Mouse (Mus musculus) CH12.LX (cell line): ENCODE results near the gene Ascc2. TPM values are rescaled to one million over a fixed set of nuclear protein-coding genes. Genes with fewer than 3 reads are reported as not detected.

Experiments used
- DNase-seq: peaks from one replicate; pipeline ENCODE4 v3.0.0-alpha.2; 2013; ENCODE audit errors: extremely low read depth
- H3K27ac ChIP-seq: 2 replicates; pipeline ENCODE4 v1.5.1; 2012; ENCODE audit warnings: low read depth, mild to moderate bottlenecking, control low read depth, moderate library complexity; ENCODE audit not compliant: insufficient read depth
- H3K27me3 ChIP-seq: replicated peaks from 2 replicates; pipeline ENCODE3; 2012; ENCODE audit warnings: inconsistent platforms
- H3K36me3 ChIP-seq, 2 experiments: replicated peaks in 1 of 2; 2 replicates each; pipeline versions ENCODE3 to v1.6.1; 2012; ENCODE audit warnings: inconsistent platforms in 1 of 2, low read length in 1 of 2, mild to moderate bottlenecking in 1 of 2, mixed read lengths in 1 of 2, moderate library complexity in 1 of 2; ENCODE audit not compliant: control insufficient read depth in 1 of 2, insufficient read depth in 1 of 2
- H3K4me1 ChIP-seq, 2 experiments: 2 replicates each; pipeline ENCODE4 v1.6.1; 2012; ENCODE audit warnings: inconsistent platforms in 1 of 2, moderate library complexity in 1 of 2; ENCODE audit not compliant: insufficient read depth in 2 of 2, control insufficient read depth in 1 of 2
- H3K4me2 ChIP-seq: 2 replicates; pipeline ENCODE4 v1.6.1; 2012; ENCODE audit warnings: low read depth, mild to moderate bottlenecking, control low read depth; ENCODE audit not compliant: poor library complexity, insufficient read depth, severe bottlenecking
- H3K4me3 ChIP-seq, 3 experiments: fragments of 150-350 bp in 1 of 3; sonication (generic) in 1 of 3; replicated peaks in 1 of 3; 2 replicates each; pipeline versions ENCODE3 to v1.5.1; 2011 to 2012; ENCODE audit warnings: low read depth in 2 of 3, low read length in 2 of 3, mild to moderate bottlenecking in 2 of 3, moderate library complexity in 2 of 3, control low read depth in 1 of 3, improper control_type of control experiment in 1 of 3, inconsistent platforms in 1 of 3, mixed read lengths in 1 of 3; ENCODE audit not compliant: poor library complexity in 1 of 3
- H3K79me2 ChIP-seq: replicated peaks from 2 replicates; pipeline ENCODE4 v1.6.1; 2012; ENCODE audit warnings: mild to moderate bottlenecking, moderate library complexity; ENCODE audit not compliant: control insufficient read depth, poor library complexity, insufficient read depth, severe bottlenecking; ENCODE audit errors: extremely low read depth
- H3K9ac ChIP-seq: 2 replicates; pipeline ENCODE4 v1.6.1; 2012; ENCODE audit warnings: low read depth, mild to moderate bottlenecking, control low read depth, moderate library complexity; ENCODE audit not compliant: insufficient read depth
- H3K9me3 ChIP-seq: replicated peaks from 2 replicates; pipeline ENCODE3; 2012; ENCODE audit warnings: low read length, inconsistent platforms, mixed read lengths
- CHD1 ChIP-seq: IDR thresholded peaks from 2 replicates; pipeline ENCODE4 v1.6.1; 2012; ENCODE audit warnings: low read depth, low read length, improper control_type of control experiment, inconsistent platforms
- ELF1 ChIP-seq: IDR thresholded peaks from 2 replicates; pipeline ENCODE4 v1.6.1; 2014; ENCODE audit warnings: low read depth, mild to moderate bottlenecking, inconsistent platforms, low read length, improper control_type of control experiment
- ETS1 ChIP-seq: conservative IDR thresholded peaks from 2 replicates; pipeline ENCODE4 v1.6.1; 2012; ENCODE audit warnings: low read depth, mild to moderate bottlenecking, inconsistent platforms, low read length, improper control_type of control experiment, moderate library complexity
- GABPA ChIP-seq: IDR thresholded peaks from 2 replicates; pipeline ENCODE4 v1.6.1; 2012; ENCODE audit warnings: low read depth, low read length, improper control_type of control experiment, inconsistent platforms; ENCODE audit not compliant: insufficient replicate concordance
- IRF4 ChIP-seq: IDR thresholded peaks from 2 replicates; pipeline ENCODE4 v1.6.1; 2014; ENCODE audit warnings: low read depth, mild to moderate bottlenecking, inconsistent platforms, low read length, improper control_type of control experiment
- JUND ChIP-seq: conservative IDR thresholded peaks from 2 replicates; pipeline ENCODE4 v1.6.1; 2011; ENCODE audit warnings: low read depth, low read length, improper control_type of control experiment
- MXI1 ChIP-seq: IDR thresholded peaks from 2 replicates; pipeline ENCODE4 v1.6.1; 2011; ENCODE audit warnings: mild to moderate bottlenecking, low read depth, low read length, improper control_type of control experiment
- MYC ChIP-seq: IDR thresholded peaks from 2 replicates; pipeline ENCODE4 v1.6.1; 2011; ENCODE audit warnings: low read depth, mild to moderate bottlenecking, improper control_type of control experiment, low read length
- PAX5 ChIP-seq: IDR thresholded peaks from 2 replicates; pipeline ENCODE4 v1.6.1; 2012; ENCODE audit warnings: low read length, inconsistent platforms, mixed read lengths
- POLR2A ChIP-seq: IDR thresholded peaks from 2 replicates; pipeline ENCODE4 v1.6.1; 2011; ENCODE audit warnings: low read depth, mild to moderate bottlenecking, improper control_type of control experiment, low read length
- POLR2AphosphoS2 ChIP-seq: IDR thresholded peaks from 2 replicates; pipeline ENCODE4 v1.6.1; 2011; ENCODE audit warnings: low read depth, low read length, improper control_type of control experiment
- RAD21 ChIP-seq: IDR thresholded peaks from 2 replicates; pipeline ENCODE4 v1.6.1; 2011; ENCODE audit warnings: low read depth, mild to moderate bottlenecking, low read length, improper control_type of control experiment, moderate library complexity
- SIN3A ChIP-seq: IDR thresholded peaks from 2 replicates; pipeline ENCODE4 v1.6.1; 2012; ENCODE audit warnings: low read length, improper control_type of control experiment, inconsistent platforms
- SMC3 ChIP-seq: IDR thresholded peaks from 2 replicates; pipeline ENCODE4 v1.6.1; 2011; ENCODE audit warnings: low read depth, low read length, improper control_type of control experiment
- UBTF ChIP-seq: IDR thresholded peaks from 2 replicates; pipeline ENCODE4 v1.6.1; 2012; ENCODE audit warnings: low read depth, mild to moderate bottlenecking, inconsistent platforms, low read length, improper control_type of control experiment, moderate library complexity
- USF1 ChIP-seq: IDR thresholded peaks from 2 replicates; pipeline ENCODE4 v1.6.1; 2014; ENCODE audit warnings: low read depth, mild to moderate bottlenecking, inconsistent platforms, low read length, improper control_type of control experiment
- USF2 ChIP-seq: conservative IDR thresholded peaks from 2 replicates; pipeline ENCODE4 v1.6.1; 2011; ENCODE audit warnings: low read depth, low read length, improper control_type of control experiment
- ZNF384 ChIP-seq: IDR thresholded peaks from 2 replicates; pipeline ENCODE4 v1.6.1; 2012; ENCODE audit warnings: low read depth, low read length, improper control_type of control experiment, inconsistent platforms
- dilution Hi-C: fragments of 300-500 bp; cut with MboI; formaldehyde crosslinking; loops from 2 replicates; pipeline ENCODE4 v1.14.3; 2020; ENCODE audit warnings: low sequenced_read_pairs; ENCODE audit not compliant: extremely low pct_unique_long_range_greater_than_20kb, extremely low pct_ligation_motif_present
- in situ Hi-C: fragments of 300-500 bp; cut with MboI; formaldehyde crosslinking; loops from 3 replicates; pipeline ENCODE4 v1.14.3; 2019; ENCODE audit warnings: low sequenced_read_pairs, low pct_ligation_motif_present, low pct_unique_long_range_greater_than_20kb, mixed read lengths
- polyA plus RNA-seq: library from polyadenylated mRNA; unstranded; fragments of >175 nt; gene quantifications from 2 replicates; pipeline ENCODE4 v1.2.1, GENCODE M21; 2012; ENCODE audit warnings: low read depth; ENCODE audit not compliant: insufficient read length
- total RNA-seq, 2 experiments: library from RNA; depleted of rRNA; stranded (reverse); fragments of 300-350 nt in 1 of 2; fragments of >200 nt in 1 of 2; gene quantifications; 2 replicates each; pipeline ENCODE4 v1.2.3; 2012 to 2014

The Ascc2 gene
- total and polyA plus RNA-seq, 3 experiments, result 25.1 to 52.9 (median 34.6) TPM

DNA sequence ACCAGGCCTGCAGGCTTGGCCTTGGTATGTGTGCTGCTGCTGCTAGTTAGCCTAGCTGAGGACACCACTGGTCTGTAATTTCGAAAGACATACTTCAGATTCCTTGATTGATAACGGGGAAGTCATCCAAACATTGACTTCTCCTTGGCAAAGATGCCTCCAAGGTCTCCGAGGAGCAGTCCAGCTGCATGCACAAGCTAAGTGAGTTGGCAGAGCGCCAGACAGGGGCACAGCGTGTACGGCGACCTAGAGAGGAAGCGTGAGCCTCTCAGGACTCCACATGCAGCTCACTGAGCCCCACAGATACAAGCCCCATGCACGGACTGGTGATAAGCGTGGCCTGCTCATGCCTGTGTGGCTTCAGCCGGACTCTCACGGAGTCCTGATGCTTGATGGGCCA, 92.1 kb downstream of the Ascc2 start:
- in situ Hi-C loops, result no loop called here
- Histone ChIP-seq H3K27ac (no peak overlapping the region), H3K36me3 (peaks cover 49 to 81% of the 10 kb centered on the region in 2 experiments), H3K79me2 (no peaks in the 10 kb centered on the region), H3K4me1 (peaks cover 0 to 8% of the 10 kb centered on the region in 2 experiments; a peak in 2 of 4 replicates), H3K4me3 (no peak overlapping the region), H3K27me3 (no peaks in the 10 kb centered on the region), H3K4me2 (no peak overlapping the region), H3K9me3 (no peaks in the 10 kb centered on the region), H3K9ac (no peak overlapping the region)
- dilution Hi-C loops, result no loop called here
- DNase-seq, result no peak
- no peak for TF ChIP-seq USF2
- TF ChIP-seq UBTF, result no peak
- no peak for TF ChIP-seq POLR2A
- no peak for TF ChIP-seq MXI1
- TF ChIP-seq ETS1, result no peak

DNA sequence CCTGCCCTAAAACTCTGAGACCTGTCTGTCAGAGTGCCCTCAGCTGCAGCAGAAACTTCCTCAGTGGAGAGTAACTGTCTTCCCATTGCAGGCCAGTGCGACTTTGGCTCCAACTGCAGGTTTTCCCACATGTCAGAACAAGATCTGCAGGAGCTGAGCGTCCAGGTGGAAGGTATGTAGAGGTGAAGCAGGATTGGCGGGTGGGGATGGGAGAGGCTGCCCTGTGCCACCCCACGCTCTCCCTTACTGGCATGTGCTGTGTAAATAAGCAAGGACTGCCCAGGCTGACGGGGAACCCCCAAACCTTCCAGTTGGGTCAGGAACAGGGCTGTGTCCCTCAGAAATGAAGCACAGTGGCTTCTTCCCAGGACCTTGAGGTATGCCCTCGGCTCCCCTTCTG, 92.5 kb downstream of the Ascc2 start:
- no peak for DNase-seq
- no peak overlapping the region for H3K27ac ChIP-seq
- no peak overlapping the region for H3K4me2 ChIP-seq
- in situ Hi-C loops (no loop called here), dilution Hi-C loops (no loop called here)
- H3K27me3 ChIP-seq, result no peaks in the 10 kb centered on the region
- H3K79me2 ChIP-seq, result no peaks in the 10 kb centered on the region
- no peaks in the 10 kb centered on the region for H3K9me3 ChIP-seq
- H3K9ac ChIP-seq, result no peak overlapping the region
- TF ChIP-seq CHD1 (no peak), POLR2AphosphoS2 (no peak), RAD21 (no peak), USF1 (no peak), UBTF (no peak), ZNF384 (no peak), IRF4 (no peak), GABPA (no peak), JUND (no peak), ELF1 (no peak), SIN3A (no peak), MYC (no peak), PAX5 (no peak), ETS1 (no peak), SMC3 (no peak)
- TF ChIP-seq, all 38 proteins: peak for 0
- H3K4me3 ChIP-seq, result no peak overlapping the region
- peaks cover 44 to 81% of the 10 kb centered on the region in 2 experiments for H3K36me3 ChIP-seq
- H3K4me1 ChIP-seq, result peaks cover 0 to 13% of the 10 kb centered on the region in 2 experiments; a peak in 2 of 4 replicates
